Mouse (Mus musculus): ENCODE data around the gene Slamf9.

The Slamf9 gene

DNA sequence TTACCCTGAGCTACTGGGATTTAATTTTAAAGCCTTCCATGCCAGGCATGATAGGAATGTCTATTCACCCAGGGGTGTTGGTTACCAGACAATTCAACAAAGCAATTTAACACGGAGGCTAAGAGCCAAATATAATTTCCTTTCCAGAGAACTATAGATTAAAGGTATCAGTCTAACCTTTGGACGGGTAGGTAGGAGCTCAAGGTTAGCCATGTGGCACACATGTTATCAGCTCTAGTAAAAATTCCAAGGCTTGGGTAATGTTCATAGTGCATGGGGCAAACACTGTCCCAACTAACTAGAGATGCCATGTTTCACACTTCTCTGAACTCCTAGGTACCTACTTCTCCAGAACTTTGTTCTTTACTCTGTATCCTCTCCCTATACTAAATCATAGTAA lies 13.6 kb upstream of the Slamf9 start:
- no peak for DNase-seq (ENCODE audit: low read depth, low spot score)

DNA sequence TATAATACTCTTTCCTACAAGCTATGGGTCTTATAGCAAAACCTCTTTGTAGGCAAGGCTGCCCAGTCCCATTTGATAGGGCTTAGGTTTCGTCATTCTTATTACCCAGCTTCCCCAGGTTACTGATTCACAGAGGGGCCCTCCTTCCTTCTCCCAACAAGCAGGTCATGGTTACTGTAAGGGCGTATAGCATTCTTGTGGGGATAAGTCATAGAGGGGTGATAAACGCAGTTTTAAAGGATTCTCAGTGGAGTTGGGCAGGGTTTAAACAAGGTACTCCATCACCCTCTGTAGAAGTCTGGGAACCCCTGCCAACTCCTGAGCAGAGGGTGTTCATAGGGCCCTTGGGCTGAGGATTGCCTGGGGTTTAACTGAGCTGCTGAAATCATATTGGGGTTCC lies 12.6 kb upstream of the Slamf9 start:
- peak; percentile 25 for DNase-seq (ENCODE audit: low read depth, low spot score)

DNA sequence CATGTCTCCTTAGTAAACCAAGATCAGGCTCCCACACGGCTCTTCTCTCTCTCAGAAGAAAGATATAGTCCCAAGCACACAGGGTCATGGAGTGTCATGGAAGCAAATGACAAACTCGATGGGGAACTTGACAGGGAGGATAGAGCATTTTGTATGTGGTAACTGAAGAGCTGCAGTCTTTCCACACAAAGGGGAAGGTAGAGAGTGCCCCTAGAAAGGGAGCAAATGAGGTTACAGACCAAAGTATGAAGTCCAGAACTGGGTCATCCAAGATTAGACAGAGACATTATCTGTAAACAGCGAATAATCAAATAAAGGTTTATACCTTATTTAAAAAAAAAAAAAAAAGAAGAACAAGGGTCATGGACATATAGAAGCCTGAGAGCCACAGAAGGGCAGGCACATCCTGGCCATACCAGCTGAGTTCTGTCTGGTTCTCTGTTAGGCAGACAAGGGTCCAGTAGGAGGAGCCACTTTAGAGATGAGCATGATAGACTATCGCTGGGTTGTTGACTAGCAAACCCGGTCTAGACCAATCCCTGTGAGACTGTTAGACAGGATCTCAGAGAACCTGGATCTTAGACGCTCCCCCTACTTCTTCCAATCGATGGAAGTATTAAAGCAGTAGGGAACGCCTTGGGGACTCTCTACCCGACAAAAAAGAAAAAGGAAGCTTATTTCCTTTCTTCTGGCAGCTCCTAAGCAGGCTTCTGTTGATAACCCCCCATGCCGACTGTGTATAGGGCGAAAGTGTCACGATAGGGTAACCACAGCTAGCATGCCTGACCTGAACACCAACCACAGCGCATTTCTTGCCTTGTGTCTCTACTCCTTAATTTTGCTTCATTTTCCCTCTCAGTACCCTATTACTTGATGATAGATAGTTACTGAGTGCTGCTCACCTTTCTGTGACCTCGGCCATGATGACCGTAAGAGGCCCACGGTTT lies 11.5 kb upstream of the Slamf9 start:
- no peak for DNase-seq (ENCODE audit: low read depth, low spot score)

DNA sequence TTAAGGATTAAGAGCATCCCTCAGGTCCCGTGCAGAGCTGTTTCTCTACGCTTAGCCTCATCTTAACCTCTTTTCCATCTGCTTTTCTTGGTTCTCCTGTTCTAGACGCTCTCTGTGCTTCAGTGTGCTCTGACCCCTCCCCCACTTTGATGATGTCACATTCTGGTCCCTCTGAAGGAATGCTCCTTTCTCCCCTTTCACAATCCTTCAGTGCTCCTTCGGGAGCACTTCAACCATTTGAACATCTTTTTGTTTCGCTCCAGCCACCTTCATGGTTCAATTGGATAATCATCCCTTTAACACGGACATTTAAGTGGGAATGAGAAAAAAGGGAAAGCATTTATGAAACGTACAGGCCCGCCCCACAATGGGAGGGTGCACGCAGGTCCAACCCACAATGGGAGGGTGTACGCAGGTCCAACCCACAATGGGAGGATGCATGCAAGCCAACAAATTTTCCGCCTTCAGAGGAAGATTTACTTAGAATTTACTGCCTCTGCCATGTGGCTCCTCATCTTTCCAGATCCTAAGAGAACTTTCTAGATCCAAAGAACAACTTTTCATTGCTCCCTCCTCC lies 6.8 kb upstream of the Slamf9 start:
- no peak for DNase-seq (ENCODE audit: low read depth, low spot score)

DNA sequence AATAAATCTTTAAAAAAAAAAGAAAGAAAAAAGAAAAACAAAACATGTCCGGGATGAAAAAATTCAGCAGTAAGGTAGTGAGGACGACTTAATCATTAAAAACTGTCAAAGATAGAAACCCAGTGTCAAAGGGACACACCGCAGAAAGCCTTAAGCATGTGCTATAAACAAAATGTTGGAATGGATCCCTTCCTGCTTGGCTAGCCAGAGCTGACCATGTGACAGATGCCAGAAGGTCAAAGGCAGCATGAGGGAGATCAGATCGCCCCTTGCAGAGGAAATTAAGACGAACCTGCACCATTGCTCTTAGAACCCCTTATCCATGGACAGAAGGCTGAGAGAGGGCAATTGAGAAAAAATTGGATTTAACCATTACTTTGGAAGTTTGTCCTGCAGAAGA lies 5.8 kb upstream of the Slamf9 start:
- DNase-seq (ENCODE audit: low read depth, low spot score) = no peak

DNA sequence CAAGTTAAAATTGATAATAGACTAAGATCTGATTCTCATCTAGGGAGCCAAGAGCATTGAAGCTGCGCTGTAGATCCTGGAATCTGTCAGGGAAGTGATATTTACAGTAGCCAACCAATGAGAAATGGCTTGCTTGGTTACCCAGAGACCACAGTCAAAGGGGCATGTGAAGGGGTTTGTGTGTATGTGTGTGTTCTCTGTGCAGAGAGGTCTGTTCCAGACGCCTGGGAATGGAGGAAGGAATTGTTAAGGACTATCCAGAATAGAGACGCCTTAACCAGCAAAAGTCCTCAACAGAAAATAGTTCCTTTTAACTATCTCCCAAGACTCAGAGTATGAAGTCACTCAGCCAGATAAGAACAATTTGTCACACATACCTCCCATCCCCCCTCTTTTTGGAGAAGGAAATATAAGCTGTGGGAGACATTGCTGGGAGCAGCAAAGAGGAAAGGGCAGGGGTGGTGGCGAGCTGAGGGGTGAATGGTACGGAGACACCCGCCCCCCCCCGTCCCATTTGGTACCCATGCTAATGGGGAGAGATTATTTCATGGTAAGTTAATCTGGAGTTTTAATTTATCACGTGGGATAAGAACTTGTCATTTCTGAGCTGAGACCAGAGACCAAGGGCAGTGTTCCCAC lies 5.2 kb upstream of the Slamf9 start:
- DNase-seq (ENCODE audit: low read depth, low spot score) = no peak

DNA sequence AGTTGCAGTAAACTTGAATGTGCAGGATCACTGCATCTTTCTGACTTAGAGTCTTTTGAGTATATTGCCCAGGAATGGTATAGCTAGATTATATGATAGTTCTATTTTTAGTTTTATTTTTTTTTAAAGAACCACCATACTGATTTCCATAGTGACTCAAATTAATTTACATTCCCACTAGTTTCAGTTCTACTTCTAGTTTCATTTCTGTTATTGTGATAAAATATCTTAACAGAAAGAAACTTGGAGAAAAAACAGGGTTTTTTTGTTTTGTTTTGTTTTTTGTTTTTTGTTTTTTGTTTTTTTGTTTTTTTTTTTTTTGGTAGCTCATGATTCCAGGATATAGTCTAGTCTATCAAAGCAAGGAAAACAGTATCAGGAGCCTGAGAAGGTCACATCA lies 2.2 kb upstream of the Slamf9 start:
- DNase-seq (ENCODE audit: low read depth, low spot score) = no peak

DNA sequence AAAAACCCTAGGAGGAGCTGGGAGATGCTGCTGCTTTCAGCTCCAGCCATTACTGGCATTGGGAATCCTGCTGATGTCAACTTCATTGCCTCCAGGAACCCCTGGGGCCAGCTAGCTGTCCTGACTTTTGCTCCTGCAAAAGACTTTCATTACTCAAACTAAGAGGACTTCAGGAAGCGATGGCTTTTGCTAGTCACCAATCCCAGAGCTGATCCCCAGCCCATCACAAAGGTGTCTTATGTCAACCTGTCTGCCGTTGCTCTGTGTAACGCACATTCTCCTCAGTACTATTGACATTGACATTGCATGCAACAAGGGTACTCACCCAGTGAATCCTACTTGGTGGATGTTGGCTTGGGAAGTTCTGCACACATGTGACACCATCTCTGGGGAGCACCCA lies 962 bp upstream of the Slamf9 start:
- DNase-seq (ENCODE audit: low read depth, low spot score) = no peak

DNA sequence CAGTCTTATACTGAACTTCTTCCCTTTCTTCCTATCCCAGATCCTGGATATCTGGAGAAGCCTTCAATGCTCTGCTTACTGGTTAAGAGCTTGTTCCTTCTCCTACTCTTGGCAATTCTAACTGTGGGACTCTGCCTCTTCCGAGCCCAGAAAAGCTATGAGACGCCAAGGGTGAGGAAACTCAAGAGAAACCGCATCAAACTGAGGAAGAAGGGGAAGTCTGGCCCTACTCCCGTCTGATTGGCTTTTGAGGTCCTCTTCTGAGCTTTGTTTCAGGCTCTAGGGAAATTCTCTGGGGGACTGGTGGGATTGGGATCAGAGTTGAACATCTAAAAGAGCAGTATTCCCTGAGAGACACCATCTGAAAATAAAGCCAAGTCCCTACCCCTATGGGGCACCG lies 2.9 kb downstream of the Slamf9 start:
- no peak for DNase-seq (ENCODE audit: low read depth, low spot score)

DNA sequence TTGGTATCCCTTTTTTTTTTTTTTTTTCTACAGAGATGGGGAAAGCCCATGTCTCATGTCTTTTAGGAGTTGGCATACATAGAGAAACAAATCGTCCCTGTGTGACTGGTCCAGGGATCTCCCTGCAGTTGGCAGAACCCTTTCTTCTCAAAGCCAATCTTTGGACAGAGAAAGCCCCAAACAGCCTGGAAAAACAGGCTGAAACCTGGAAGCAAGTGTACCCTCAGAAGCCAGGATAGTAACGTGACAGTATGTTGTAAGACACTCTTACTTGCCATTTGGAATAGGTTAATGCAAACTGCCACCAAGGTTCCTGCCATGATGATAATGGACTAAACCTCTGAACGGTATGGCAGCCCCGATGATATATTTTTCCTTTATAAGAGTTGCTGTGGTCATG lies 5.2 kb downstream of the Slamf9 start:
- no peak for DNase-seq (ENCODE audit: low read depth, low spot score)

DNA sequence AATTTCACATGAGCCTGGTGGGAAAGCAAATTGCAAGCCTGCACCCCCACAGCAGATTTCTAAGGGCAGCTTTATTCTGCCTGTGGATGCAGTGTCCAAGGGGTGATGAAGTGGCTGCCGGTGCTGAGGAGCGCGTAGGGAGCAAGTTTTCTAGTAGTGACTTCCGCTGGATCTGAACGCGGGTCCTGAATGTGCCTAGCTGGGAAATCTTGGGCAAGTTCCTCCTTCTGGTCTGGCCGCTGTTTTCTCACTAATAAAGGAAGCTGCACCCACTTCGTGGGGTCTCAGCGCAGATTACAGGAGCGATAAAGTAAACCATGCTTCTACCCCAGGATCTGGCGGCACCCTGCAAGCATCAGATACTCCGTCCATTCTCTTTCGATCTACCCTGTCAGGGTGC lies 6.0 kb downstream of the Slamf9 start:
- DNase-seq (ENCODE audit: low read depth, low spot score) = no peak

DNA sequence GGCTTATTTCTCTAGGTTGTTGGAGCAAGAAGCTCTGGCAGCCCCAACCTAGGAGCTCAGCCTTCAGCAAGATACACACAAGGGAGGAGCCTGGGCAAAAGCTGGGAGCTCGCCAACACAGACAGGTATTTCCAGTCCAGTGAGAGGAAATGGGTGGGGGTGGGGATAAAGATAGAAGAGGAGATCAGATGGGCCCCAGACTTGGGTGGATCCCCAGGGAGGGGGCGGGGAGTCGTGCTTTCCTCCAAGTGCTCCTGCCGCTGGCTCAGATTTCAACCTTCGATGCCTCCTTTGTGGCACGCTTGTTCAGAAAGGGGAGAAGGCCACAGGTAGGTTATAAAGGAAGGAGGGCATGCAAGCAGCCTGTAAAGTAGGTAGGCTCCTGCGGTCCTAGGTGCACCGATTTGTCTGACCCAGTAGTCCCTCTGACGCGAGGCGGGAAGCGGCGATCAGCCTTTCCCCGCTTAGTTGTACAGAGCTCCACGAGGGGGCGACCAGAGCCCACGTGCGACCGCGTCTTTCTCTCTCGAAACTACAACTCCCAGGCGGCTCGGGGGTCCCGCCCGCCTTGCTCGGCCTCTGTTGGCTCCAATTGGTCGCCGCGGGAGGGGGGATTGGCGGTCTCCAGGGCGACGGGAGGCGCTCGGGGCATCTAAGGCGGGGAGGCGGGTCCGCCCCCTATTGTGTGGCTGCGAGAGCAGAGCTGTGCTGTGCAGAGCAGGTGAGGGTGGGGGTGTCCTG lies 6.6 kb downstream of the Slamf9 start, which contains the start of gene Igsf9:
Gene Igsf9 (plus strand): TSS at position 249 of the 741 bp plus-strand sequence.
- peak; percentile 81 for DNase-seq (ENCODE audit: low read depth, low spot score)

DNA sequence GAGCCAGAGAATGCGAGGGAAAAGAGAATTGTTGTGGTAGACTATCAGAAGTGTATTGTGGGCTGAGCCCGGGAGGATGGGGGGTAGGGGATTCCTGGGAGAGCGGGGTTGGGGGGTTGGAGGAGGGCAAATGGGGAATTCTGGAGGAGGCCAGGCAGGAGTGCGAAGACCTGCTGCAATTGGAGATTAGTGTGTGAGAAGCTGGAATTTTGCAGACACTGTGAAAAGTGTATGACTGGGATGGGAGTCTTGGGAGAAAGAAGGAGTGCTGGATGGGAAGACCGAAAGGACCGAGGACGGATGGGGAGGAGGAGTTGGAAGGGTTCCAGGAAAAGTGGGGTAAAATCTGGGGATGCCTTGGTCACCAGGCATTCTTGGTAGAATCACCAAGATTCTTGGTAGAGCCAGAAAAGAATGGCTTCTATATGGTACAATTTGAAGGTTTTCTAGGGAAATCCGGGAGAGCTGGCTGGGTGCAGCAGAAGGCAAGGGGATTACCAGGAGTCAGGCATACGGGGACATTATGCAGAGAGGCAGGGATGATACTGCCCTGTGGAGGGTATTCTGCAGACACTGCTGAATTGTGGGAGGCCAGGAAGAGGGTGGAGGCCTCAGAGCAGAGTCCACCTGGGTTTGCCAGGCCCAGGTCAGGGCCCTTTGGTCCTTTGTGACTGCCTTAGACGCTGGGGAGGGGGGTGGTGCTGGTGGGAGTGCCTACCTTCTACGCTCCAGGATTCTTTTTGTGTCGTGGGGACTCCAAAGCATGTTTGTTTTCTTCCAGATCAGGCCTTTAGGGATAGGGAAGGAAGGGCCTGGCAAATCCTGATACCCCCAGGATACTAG lies 7.6 kb downstream of the Slamf9 start:
- DNase-seq (ENCODE audit: low read depth, low spot score) = no peak

DNA sequence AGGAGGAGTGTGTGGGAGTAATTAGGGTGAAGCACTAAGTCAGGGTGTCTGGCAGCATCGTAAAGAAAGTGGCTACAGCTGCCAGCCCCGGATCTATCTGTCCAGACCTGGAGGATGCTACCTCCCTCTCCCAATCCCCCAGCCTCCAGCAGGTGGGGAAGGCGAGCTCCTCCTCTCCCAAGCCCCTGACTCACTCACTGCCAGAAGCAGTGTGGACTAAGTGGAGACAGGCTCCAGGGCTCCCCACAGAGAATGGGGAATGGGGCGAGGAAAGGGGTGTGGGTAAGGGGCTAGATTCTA lies 8.2 kb downstream of the Slamf9 start:
- no peak for DNase-seq (ENCODE audit: low read depth, low spot score)

DNA sequence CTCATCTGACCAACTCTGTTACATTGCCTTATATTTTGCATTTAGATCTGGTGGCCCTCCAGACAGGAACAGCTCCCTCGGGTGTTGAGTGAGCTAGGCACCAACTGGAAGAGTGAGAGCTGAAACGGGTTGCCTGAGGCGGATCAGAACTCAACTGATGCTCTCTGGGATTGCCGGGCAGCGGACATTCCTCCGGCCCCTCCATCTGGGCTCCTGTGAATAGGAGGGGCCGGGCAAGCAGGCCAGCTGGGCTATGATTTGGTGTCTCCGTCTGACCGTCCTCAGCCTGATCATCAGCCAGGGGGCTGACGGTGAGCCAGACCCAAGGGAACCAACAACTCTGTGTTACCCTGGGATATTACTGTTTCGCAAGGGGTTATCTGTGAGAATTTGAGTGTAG lies 9.1 kb downstream of the Slamf9 start:
- no peak for DNase-seq (ENCODE audit: low read depth, low spot score)

DNA sequence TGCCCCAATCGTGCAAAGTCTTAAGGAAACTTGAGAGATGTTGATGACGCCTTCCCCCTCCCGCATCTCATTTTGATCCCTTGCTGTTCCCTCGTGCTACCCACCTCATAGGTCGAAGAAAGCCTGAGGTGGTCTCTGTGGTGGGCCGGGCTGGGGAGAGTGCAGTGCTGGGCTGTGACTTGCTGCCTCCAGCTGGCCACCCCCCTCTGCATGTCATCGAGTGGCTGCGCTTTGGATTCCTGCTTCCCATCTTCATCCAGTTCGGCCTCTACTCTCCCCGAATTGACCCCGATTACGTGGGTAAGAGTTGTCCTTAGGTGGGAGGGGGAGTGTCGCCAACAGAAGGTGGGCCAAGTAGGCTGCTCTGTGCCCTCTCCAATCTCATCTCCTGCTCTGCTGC lies 9.5 kb downstream of the Slamf9 start:
- no peak for DNase-seq (ENCODE audit: low read depth, low spot score)

DNA sequence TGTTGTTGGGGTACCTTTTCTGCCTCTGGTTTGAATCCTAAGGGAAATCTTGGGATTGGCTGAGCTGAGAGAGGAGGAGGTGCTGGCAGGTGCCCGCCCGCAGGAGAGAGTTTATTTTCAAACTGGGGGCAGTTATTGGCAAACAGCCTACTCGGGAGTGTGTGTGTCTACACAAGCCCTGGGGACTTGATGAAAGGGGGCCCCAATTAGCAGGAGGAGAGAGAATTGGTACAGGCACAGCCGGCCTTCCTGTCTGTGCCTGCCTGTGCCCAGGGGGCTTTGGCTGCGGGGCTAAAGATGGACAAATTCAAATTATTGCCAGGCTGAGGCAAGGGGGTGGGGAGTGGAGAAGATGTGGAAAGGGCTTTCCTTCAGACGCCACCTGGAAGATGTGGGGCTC lies 10.7 kb downstream of the Slamf9 start:
- no peak for DNase-seq (ENCODE audit: low read depth, low spot score)

DNA sequence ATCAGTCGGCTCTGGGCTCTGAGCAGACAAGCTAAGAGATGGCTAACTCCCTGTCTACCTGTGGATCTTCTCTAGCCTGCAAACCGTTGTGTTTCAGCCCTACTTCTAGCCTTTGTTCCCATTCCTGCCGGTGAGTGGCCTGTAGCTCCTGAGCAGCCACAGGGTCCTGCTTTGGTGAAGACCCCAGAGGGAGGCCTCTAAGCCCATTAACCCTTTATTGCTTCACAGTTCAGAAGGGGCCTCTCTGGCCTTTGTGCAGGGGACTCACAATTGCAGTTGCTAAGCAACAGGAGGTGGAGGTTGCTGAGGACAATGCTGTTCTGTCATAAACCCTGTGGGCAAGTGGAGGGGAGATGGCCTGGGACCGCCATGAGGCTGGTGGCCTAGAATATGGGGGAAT lies 11.1 kb downstream of the Slamf9 start:
- no peak for DNase-seq (ENCODE audit: low read depth, low spot score)

DNA sequence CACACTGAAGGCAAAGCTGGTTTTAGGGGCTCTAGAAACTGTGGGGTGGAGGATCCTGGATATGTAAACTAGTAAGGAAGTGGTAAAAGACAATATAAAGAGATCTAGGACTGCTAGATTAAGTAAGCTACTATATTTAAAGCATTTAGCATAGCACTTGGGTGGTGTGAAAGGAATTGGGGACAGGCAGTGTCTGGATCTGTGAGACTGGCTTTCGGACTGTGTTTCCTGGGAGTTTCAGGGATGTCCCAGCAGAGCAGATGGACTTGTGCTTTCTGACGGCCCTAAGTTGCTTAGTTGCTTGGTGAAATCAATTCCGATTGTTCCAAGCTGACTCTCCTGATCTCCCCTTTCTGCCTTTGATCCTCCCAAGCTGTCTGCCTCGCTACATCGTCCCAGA lies 11.5 kb downstream of the Slamf9 start:
- DNase-seq (ENCODE audit: low read depth, low spot score) = no peak

DNA sequence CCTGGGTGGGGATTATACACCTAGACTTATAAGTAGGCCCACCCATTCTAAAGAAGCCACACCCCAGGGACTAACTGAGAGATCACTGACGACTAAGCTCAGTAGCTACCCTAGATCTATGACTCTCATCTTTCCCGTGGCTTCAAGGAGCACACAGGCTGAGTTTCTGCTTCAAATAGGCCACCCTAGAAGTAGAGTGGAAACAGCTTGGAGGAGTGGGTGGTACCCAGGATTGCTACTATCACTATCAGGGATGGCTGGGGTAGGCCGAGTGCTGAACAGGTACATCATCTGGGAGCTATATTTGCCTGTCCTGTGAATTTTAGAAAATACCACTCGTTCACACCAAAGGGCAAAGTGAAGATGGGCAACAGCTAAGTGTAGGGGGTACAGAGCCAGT lies 12.7 kb downstream of the Slamf9 start:
- no peak for DNase-seq (ENCODE audit: low read depth, low spot score)

DNA sequence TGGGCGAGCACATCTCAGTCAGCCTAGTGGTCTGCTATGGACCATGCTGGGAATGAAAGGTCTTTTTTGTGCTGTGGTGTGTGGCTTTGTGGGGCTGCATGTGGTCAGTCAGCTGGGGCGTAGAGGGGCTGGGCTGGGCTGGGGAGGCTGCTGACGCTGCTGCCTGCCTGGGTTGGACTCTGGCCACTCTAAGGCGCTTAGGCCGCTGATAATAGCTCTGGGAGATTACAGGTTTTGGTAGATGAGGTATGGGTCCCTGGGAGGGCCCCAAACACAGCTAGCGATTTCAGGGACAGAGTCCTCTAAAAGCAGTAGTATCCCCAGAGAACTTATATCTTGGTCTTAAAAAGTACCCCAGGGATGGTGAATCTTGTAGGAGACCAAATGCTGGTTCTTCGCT lies 13.7 kb downstream of the Slamf9 start:
- no peak for DNase-seq (ENCODE audit: low read depth, low spot score)
